Mouse (Mus musculus): ENCODE data around the gene Map3k7cl.

- TF ChIP-seq MAFK (IDR thresholded peaks at IDR 0.05; ENCODE audit: insufficient replicate concordance, low read length) (no peak), KAT2A (IDR thresholded peaks at IDR 0.05; ENCODE audit: insufficient replicate concordance, low read length) (no peak), CTCF (conservative IDR thresholded peaks at IDR 0.05 in 1 of 2, IDR thresholded peaks at IDR 0.05 in 1 of 2; ENCODE audit: low read depth in 2 of 2, low read length in 2 of 2) (no peak)
These were observed 82.7 kb downstream of the Map3k7cl start for GRCm38 (mm10) chr16:87635841-87636240.
